Mouse (Mus musculus): ENCODE measurements around the gene Ago1.

DNA sequence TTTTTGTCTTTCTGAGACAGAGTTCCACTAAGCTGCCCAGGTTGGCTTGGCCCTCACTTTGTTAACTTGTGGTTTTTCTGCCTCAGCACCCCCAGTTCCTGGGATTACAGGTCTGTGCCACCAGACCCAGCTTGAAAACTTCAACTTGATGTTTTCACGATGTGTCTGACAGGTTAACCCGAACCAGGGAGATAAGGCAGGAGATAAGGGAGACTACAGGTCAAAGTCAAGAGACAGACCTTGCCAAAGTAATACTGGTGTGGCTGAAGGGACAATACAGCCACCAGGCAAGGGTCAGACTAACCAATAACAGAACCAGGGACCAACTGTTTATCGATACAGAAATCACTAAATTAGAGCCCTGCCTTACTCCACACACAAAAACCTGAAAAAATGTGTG is 11.9 kb upstream of the Ago1 start:
- TF ChIP-seq POLR2A (IDR thresholded peaks at IDR 0.05; ENCODE audit: low read depth, low read length) (no peak), CTCF (IDR thresholded peaks at IDR 0.05; ENCODE audit: borderline replicate concordance, insufficient read depth, low read length) (no peak)

Data from embryonic fibroblast, embryonic 13.5 days (primary cell).